Mouse (Mus musculus) hindbrain, postnatal 0 days (tissue): ENCODE results near the gene Mb. TPM values are rescaled to one million over a fixed set of nuclear protein-coding genes. Genes with fewer than 3 reads are reported as not detected.

Experiments used
- ATAC-seq: fragments of 200-750 bp; cut with Nextera tagmentation; 2 replicates; pipeline ENCODE4 v1.8.0; 2017; ENCODE audit warnings: mild to moderate bottlenecking, moderate TSS enrichment, moderate library complexity
- DNase-seq: peaks from one replicate; pipeline ENCODE4 v3.0.0-alpha.2; 2015; ENCODE audit warnings: low spot score
- H3K27ac ChIP-seq: fragments of 300-500 bp; sonication (generic); 2 replicates; pipeline ENCODE4 v1.5.1; 2014; ENCODE audit warnings: mild to moderate bottlenecking
- H3K27me3 ChIP-seq: fragments of 300-500 bp; sonication (generic); 2 replicates; pipeline ENCODE4 v1.6.1; 2014; ENCODE audit warnings: low read length, mixed read lengths; ENCODE audit not compliant: insufficient read depth
- H3K36me3 ChIP-seq: fragments of 300-500 bp; sonication (generic); 2 replicates; pipeline ENCODE4 v1.6.1; 2014; ENCODE audit warnings: low read length, mixed read lengths; ENCODE audit not compliant: insufficient read depth
- H3K4me1 ChIP-seq: fragments of 300-500 bp; sonication (generic); 2 replicates; pipeline ENCODE4 v1.6.1; 2014; ENCODE audit warnings: antibody characterized with exemption, low read length, mixed read lengths; ENCODE audit not compliant: insufficient read depth
- H3K4me2 ChIP-seq: fragments of 300-500 bp; sonication (generic); 2 replicates; pipeline ENCODE4 v1.6.1; 2014; ENCODE audit warnings: low read depth, mild to moderate bottlenecking, low read length, moderate library complexity, mixed read lengths
- H3K4me3 ChIP-seq: fragments of 300-500 bp; sonication (generic); 2 replicates; pipeline ENCODE4 v1.5.1; 2014; ENCODE audit warnings: low read length
- H3K9ac ChIP-seq: fragments of 300-500 bp; sonication (generic); replicated peaks from 2 replicates; pipeline ENCODE4 v1.6.1; 2014; ENCODE audit warnings: mild to moderate bottlenecking, low read length, moderate library complexity, mixed read lengths
- H3K9me3 ChIP-seq: fragments of 300-500 bp; sonication (generic); 2 replicates; pipeline ENCODE4 v1.6.1; 2016; ENCODE audit warnings: low read length, mixed read lengths
- CTCF ChIP-seq: IDR thresholded peaks from 2 replicates; pipeline ENCODE4 v1.5.1; 2016; ENCODE audit warnings: antibody characterized with exemption, control low read depth, low read depth
- WGBS: fragments of 180-500 bp; shearing (Covaris S2); extraction: QIAGEN DNeasy Blood & Tissue Kit; methylation state at CpG from one replicate; pipeline ENCODE4 v1.1.7; 2014; 5-methylcytosine and 5-hydroxymethylcytosine counted together
- polyA plus RNA-seq: library from polyadenylated mRNA; unstranded; fragments of >200 nt; fragmentation: Nextera tagmentation; extraction: Ambion mirVana; gene quantifications from 2 replicates; pipeline ENCODE4 v1.2.1, GENCODE M21; 2015
- total RNA-seq: library from RNA; depleted of rRNA; stranded (reverse); fragments of >200 nt; gene quantifications from 2 replicates; pipeline ENCODE4 v1.2.3, GENCODE M21; 2014

Mb gene
- total and polyA plus RNA-seq, 2 experiments from 2014 or later, result 0.20 TPM; not detected in 1

DNA sequence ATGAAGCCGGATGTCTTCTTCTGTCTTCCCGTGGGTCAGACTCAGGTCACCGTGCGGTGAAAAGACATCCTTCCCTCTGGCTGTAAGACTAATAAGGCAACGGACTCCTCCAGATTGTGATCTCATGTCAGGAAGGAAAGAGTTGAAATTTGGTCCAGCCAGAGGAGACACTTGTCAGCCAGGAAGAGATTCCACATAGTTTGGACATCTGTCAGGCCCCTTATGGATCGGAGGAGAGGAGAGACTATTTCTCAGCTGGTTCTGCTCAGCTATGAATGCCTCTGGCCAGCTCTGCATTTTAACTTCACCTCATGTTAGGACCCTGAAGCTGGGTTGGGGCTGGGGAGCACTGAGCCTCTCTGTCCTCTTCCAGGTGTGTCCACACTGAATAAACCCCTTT, 36.0 kb downstream of the Mb start:
- ATAC-seq (no peak), DNase-seq (peak; percentile 5)
- TF ChIP-seq CTCF, result no peak
- no peak overlapping the region for H3K4me3 ChIP-seq
- 68% methylated on average over 6 of the region's 6 CpGs for WGBS
- peak overlapping the region; percentile 67; the same call in 1 of the 2 replicates for H3K27ac ChIP-seq
- H3K9ac ChIP-seq, result no peak overlapping the region
- peaks cover 4% of the 10 kb centered on the region; the same call in 1 of the 2 replicates for H3K4me1 ChIP-seq
- peak overlapping the region; percentile 14; the same call in 1 of the 2 replicates for H3K4me2 ChIP-seq
- H3K9me3 ChIP-seq, result no peaks in the 10 kb centered on the region
- H3K27me3 ChIP-seq, result no peaks in the 10 kb centered on the region
- H3K36me3 ChIP-seq, result no peaks in the 10 kb centered on the region

DNA sequence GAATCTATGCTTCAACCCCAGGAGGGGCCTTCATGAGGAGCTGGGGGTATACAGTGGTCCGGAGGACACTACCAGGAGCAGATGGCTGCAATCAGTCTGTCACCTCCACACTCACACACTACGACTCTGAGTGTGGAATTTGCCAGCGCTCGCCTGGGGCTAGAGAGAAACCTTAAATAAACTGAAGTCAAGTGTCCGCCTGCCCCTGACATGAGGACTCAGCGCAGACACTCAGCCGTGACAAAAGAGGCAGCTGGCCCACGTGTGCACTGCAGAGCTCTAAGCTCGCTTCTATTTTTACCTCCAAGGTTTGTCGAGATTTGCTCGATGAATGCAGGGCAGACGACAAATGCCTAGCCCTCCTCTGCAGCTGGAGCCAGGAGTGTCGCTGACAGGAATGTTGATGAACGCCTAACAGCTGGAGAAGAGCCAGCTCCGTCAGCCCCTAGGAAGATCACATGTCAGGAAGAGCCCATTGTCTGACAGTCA, 36.7 kb downstream of the Mb start:
- H3K4me1 ChIP-seq, result peaks cover 4% of the 10 kb centered on the region; the same call in 1 of the 2 replicates

DNA sequence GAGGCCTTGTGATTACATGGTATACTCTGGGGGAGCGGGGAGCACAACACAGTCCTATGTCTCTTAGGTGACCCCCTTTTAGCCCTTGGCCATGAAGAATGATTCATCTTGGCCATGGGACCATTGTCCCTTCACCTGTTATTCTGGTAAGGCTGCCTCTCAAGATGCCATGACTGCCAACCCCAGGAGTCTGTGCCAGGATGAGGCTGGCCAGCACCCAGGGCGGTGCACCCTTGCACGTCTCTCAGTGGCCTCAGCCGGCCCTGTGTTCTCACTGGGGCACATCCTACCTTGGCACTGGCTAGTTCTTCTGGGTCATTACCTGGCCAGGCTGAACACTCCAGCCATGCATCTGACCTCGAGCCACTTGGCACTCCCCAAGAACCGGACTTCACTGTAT, 41.6 kb downstream of the Mb start:
- H3K36me3 ChIP-seq, result no peaks in the 10 kb centered on the region
- no peak overlapping the region for H3K9ac ChIP-seq
- no peak for ATAC-seq

More for the DNA sequence above, 36.7 kb downstream of the Mb start:
- H3K27ac ChIP-seq, result peak overlapping the region; percentile 67; the same call in 1 of the 2 replicates
- H3K36me3 ChIP-seq, result no peaks in the 10 kb centered on the region
- 13% methylated on average over 15 of the region's 15 CpGs for WGBS
- H3K4me3 ChIP-seq, result no peak overlapping the region
- no peaks in the 10 kb centered on the region for H3K27me3 ChIP-seq
- H3K9ac ChIP-seq, result peak overlapping the region; percentile 23; the same call in 1 of the 2 replicates
- no peaks in the 10 kb centered on the region for H3K9me3 ChIP-seq
- H3K4me2 ChIP-seq, result no peak overlapping the region
- peak; percentile 75 for DNase-seq
- peak; percentile 70 for ATAC-seq
- TF ChIP-seq CTCF, result no peak

DNA sequence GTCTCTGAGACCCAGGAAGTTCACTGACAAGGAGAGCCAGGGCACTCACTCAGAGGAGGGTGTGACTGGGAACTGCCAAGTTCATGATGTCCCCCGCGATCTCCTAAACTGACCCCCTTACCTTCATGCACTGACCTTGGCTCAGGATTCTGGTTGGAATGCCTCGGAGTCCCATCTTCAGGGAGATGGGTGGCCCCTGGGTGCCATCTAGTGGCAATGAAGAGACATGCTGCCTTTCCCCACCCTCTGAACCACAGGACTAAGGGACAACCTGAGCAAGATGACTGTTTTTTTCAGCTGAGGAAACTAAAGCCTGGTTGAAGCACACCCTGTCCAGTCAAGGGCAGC, 46.6 kb downstream of the Mb start:
- H3K4me2 ChIP-seq, result no peak overlapping the region
- H3K27ac ChIP-seq, result no peak overlapping the region
- DNase-seq (peak; percentile 76), ATAC-seq (peak; percentile 61; the same call in 1 of the 2 replicates)
- WGBS, result 5% methylated on average over 3 of the region's 3 CpGs
- H3K36me3 ChIP-seq, result no peaks in the 10 kb centered on the region
- no peaks in the 10 kb centered on the region for H3K9me3 ChIP-seq
- TF ChIP-seq CTCF, result peak; percentile 90
- no peaks in the 10 kb centered on the region for H3K4me1 ChIP-seq
- H3K4me3 ChIP-seq, result no peak overlapping the region
- H3K9ac ChIP-seq, result no peak overlapping the region
- no peaks in the 10 kb centered on the region for H3K27me3 ChIP-seq

More for the DNA sequence above, 41.6 kb downstream of the Mb start:
- no peaks in the 10 kb centered on the region for H3K4me1 ChIP-seq
- H3K27me3 ChIP-seq, result no peaks in the 10 kb centered on the region
- H3K4me2 ChIP-seq, result no peak overlapping the region
- DNase-seq, result no peak
- H3K9me3 ChIP-seq, result no peaks in the 10 kb centered on the region
- no peak overlapping the region for H3K4me3 ChIP-seq
- no peak overlapping the region for H3K27ac ChIP-seq
- no peak for TF ChIP-seq CTCF
- WGBS, result 87% methylated on average over 6 of the region's 6 CpGs

DNA sequence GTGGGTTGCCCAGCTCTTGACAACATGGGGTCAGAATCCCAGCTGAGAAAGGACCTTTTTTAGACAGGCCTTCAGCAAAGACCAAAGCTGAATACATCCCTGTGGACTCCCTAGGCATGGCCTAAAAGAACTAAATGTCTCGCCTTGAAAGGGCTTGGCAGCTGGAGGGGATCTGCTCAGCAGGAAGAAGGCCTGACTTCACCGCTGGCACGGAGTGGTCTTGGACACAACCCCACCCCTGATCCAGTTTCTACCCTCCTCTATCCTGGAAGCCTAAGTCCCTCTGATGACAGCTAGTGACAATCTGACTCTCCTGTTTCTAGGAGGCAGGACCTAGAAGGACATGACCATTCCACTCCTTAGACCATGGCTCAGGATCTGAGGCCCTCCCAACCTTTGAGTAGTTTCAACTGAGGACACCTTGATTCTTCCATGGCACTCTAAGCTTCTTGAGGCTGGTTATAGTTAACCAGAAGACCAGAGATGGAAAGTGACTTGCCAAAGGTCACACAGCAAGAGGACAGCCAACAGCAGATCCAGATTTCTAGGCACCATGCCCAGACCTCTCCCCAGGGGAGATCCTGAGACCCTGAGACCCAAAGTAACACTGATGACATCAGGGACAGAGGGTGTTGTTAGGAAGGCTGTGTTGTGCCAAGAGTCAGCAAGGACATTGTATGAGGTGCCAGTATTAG, 47.1 kb downstream of the Mb start:
- Histone ChIP-seq H3K36me3 (no peaks in the 10 kb centered on the region), H3K9ac (no peak overlapping the region), H3K27me3 (no peaks in the 10 kb centered on the region), H3K4me3 (no peak overlapping the region), H3K27ac (no peak overlapping the region), H3K4me2 (no peak overlapping the region), H3K9me3 (no peaks in the 10 kb centered on the region), H3K4me1 (no peaks in the 10 kb centered on the region)
- 87% methylated on average over 3 of the region's 3 CpGs for WGBS
- DNase-seq (no peak), ATAC-seq (0 out of 2 replicates have a peak, but pooled peaks have one; percentile 29)
- TF ChIP-seq CTCF, result no peak

DNA sequence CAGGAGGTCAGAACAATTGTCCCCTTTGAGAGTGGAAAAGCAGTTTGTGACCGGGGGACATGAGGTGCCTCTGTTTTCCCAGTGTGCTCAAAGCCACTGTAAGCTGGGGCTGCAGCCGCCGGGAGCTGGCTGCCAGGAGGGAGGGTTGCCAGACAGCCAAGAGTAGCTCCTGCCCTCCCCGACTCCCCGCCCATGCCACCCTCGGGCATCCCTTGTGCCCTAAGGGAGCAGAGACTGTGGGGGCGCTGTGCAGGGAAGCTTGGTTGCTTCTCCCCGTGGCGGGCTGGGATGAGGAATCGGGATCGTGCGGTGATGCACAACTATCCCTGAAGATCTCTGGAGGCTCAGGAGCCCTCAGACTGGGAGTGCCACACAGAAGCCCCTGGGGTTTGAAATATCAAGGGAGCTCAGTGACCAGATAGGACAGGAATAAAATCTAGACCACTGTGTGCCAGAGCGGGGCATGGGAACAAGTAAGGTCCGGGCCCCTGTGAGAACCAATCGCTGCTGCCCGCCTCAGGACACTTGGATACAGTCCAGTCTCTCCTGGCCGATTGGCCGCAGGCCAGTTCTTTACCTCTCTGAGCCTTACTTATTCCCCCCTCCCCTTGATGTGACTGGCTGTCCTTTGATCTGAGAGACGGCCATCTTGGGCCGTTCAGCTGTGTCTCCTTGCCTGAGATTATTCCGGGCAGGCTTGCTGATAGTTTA, 51.4 kb downstream of the Mb start:
- TF ChIP-seq CTCF, result peak; percentile 49; the same call in 1 of the 2 replicates
- 40% methylated on average over 21 of the region's 21 CpGs for WGBS
- H3K9me3 ChIP-seq, result no peaks in the 10 kb centered on the region
- DNase-seq (peak; percentile 59), ATAC-seq (peak; percentile 59; the same call in 1 of the 2 replicates)
- H3K4me3 ChIP-seq, result no peak overlapping the region
- H3K4me1 ChIP-seq, result no peaks in the 10 kb centered on the region
- H3K4me2 ChIP-seq, result peak overlapping the region; percentile 19; the same call in 1 of the 2 replicates
- H3K9ac ChIP-seq, result 0 out of 2 replicates have a peak overlapping the region, but pooled peaks have one; percentile 10
- H3K36me3 ChIP-seq, result no peaks in the 10 kb centered on the region
- no peaks in the 10 kb centered on the region for H3K27me3 ChIP-seq
- no peak overlapping the region for H3K27ac ChIP-seq
